Mouse (Mus musculus) bone marrow, adult 2 months (tissue): Measurements from ENCODE around the gene Hamp.

Experiments used
- CTCF ChIP-seq: fragments of 200-500 bp; IDR thresholded peaks from 2 replicates; pipeline ENCODE4 v1.5.1; 2011; ENCODE audit warnings: low read length, control low read depth; ENCODE audit not compliant: control insufficient read depth, insufficient read depth
- POLR2A ChIP-seq: fragments of 200-500 bp; IDR thresholded peaks from 2 replicates; pipeline ENCODE4 v1.6.1; 2011; ENCODE audit warnings: low read depth, mild to moderate bottlenecking, control low read depth, low read length, borderline replicate concordance; ENCODE audit not compliant: control insufficient read depth

- TF ChIP-seq CTCF = peak; percentile 95
- TF ChIP-seq POLR2A = peak; percentile 37; the same call in 1 of the 2 replicates
Measured at GRCm38 (mm10) chr7:30973501-30974289, 29.9 kb upstream of the Hamp start, which contains the start of gene Fam187b.
